Mouse (Mus musculus) myocyte (in vitro differentiated cells): Measurements from ENCODE around the gene Pid1. TPM values are rescaled to one million over a fixed set of nuclear protein-coding genes. Genes with fewer than 3 reads are reported as not detected.

ENCODE experiments used
- H3K27me3 ChIP-seq: one replicate; pipeline ENCODE4 v1.6.1; 2011; ENCODE audit not compliant: control insufficient read depth, insufficient read depth, insufficient read length
- H3K36me3 ChIP-seq: one replicate; pipeline ENCODE4 v1.6.1; 2011; ENCODE audit not compliant: control insufficient read depth, insufficient read depth
- H3K4me2 ChIP-seq: one replicate; pipeline ENCODE4 v1.6.1; 2011; ENCODE audit warnings: low read depth, control low read depth
- H3K4me3 ChIP-seq: one replicate; pipeline ENCODE4 v1.5.1; 2011; ENCODE audit warnings: mild to moderate bottlenecking, control low read depth, moderate library complexity
- H3K79me2 ChIP-seq: one replicate; pipeline ENCODE4 v1.6.1; 2011; ENCODE audit not compliant: control insufficient read depth, insufficient read depth
- H3ac ChIP-seq: one replicate; pipeline ENCODE4 v1.6.1; 2011; ENCODE audit not compliant: control insufficient read depth, insufficient read length
- CEBPB ChIP-seq: IDR thresholded peaks from 2 replicates; pipeline ENCODE4 v1.6.1; 2011; ENCODE audit warnings: mild to moderate bottlenecking, moderate library complexity; ENCODE audit not compliant: poor library complexity, insufficient read depth, severe bottlenecking
- E2F4 ChIP-seq: IDR thresholded peaks from one replicate; pipeline ENCODE4 v1.6.1; 2011; ENCODE audit warnings: mild to moderate bottlenecking, control low read depth, moderate library complexity; ENCODE audit not compliant: insufficient read depth
- MAX ChIP-seq: IDR thresholded peaks from one replicate; pipeline ENCODE4 v1.6.1; 2011; ENCODE audit warnings: low read depth, mild to moderate bottlenecking, control low read depth
- MYOD1 ChIP-seq, 3 experiments: IDR thresholded peaks; one replicate each; pipeline ENCODE4 v1.6.1; 2011; ENCODE audit warnings: control low read depth in 2 of 3, low read depth in 2 of 3, mild to moderate bottlenecking in 2 of 3, moderate library complexity in 1 of 3; ENCODE audit not compliant: insufficient read length in 2 of 3, control insufficient read depth in 1 of 3
- MYOG ChIP-seq, 3 experiments: IDR thresholded peaks; one replicate each; pipeline ENCODE4 v1.6.1; 2011; ENCODE audit warnings: control low read depth in 2 of 3, low read depth in 2 of 3, mild to moderate bottlenecking in 2 of 3; ENCODE audit not compliant: insufficient read length in 2 of 3, control insufficient read depth in 1 of 3, insufficient read depth in 1 of 3
- POLR2A ChIP-seq: IDR thresholded peaks from one replicate; pipeline ENCODE4 v1.6.1; 2011; ENCODE audit warnings: low read depth, mild to moderate bottlenecking, control low read depth, moderate library complexity; ENCODE audit not compliant: insufficient read length
- POLR2AphosphoS2 ChIP-seq: IDR thresholded peaks from one replicate; pipeline ENCODE4 v1.6.1; 2011; ENCODE audit warnings: low read depth, control low read depth; ENCODE audit not compliant: insufficient read length
- REST ChIP-seq: IDR thresholded peaks from one replicate; pipeline ENCODE4 v1.6.1; 2011; ENCODE audit warnings: mild to moderate bottlenecking, control low read depth, moderate library complexity; ENCODE audit not compliant: insufficient read depth, insufficient read length
- SRF ChIP-seq: IDR thresholded peaks from one replicate; pipeline ENCODE4 v1.6.1; 2011; ENCODE audit warnings: low read depth; ENCODE audit not compliant: control insufficient read depth, insufficient read length
- TCF12 ChIP-seq: IDR thresholded peaks from one replicate; pipeline ENCODE4 v1.6.1; 2011; ENCODE audit warnings: mild to moderate bottlenecking, control low read depth; ENCODE audit not compliant: poor library complexity, insufficient read depth, severe bottlenecking
- TCF3 ChIP-seq: IDR thresholded peaks from one replicate; pipeline ENCODE4 v1.6.1; 2011; ENCODE audit warnings: low read depth, control low read depth; ENCODE audit not compliant: insufficient read length
- USF1 ChIP-seq: IDR thresholded peaks from one replicate; pipeline ENCODE4 v1.6.1; 2011; ENCODE audit warnings: low read depth, mild to moderate bottlenecking, control low read depth, moderate library complexity
- polyA plus RNA-seq: library from polyadenylated mRNA; unstranded; fragments of >200 nt; fragmentation: generic; extraction: Trizol; gene quantifications from one replicate; pipeline ENCODE4 v1.2.1, GENCODE M21; 2012; ENCODE audit warnings: missing spikeins

Pid1 gene
- polyA plus RNA-seq, 1 experiment = 0.24 TPM

DNA sequence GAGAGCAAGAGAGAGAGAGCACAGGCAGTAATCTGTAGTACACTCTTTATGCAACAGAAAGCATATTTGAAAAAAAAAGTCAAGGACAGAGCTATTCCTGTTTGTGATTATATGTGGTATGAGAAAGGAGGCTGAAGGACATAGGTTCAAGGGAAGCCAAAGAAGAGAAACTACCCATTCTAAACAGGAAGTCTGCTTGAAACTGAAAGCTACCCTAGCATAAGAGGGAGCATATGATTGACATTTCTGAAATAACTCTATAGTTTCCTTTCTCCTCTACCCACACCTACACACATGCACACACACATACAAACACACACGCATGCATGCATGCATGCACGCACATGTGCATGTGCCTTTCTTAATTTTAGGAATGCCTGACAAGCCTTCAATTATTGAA lies 123.8 kb downstream of the Pid1 start:
- TF ChIP-seq TCF3 (no peak), POLR2A (no peak), E2F4 (no peak), MYOD1 (IDR thresholded peaks at IDR 0.05; ENCODE audit: control insufficient read depth in 1 of 3, insufficient read length in 2 of 3, low read depth in 2 of 3) (no peak), MAX (no peak), CEBPB (no peak), USF1 (no peak), MYOG (IDR thresholded peaks at IDR 0.05; ENCODE audit: control insufficient read depth in 1 of 3, insufficient read depth in 1 of 3, insufficient read length in 2 of 3, low read depth in 2 of 3) (no peak), REST (no peak), SRF (no peak), TCF12 (no peak), POLR2AphosphoS2 (no peak)
- H3K27me3 ChIP-seq = no peaks in the 10 kb centered on the region
- no peak overlapping the region for H3ac ChIP-seq
- H3K4me2 ChIP-seq = no peak overlapping the region
- H3K4me3 ChIP-seq = no peak overlapping the region
- no peaks in the 10 kb centered on the region for H3K79me2 ChIP-seq
- no peaks in the 10 kb centered on the region for H3K36me3 ChIP-seq

DNA sequence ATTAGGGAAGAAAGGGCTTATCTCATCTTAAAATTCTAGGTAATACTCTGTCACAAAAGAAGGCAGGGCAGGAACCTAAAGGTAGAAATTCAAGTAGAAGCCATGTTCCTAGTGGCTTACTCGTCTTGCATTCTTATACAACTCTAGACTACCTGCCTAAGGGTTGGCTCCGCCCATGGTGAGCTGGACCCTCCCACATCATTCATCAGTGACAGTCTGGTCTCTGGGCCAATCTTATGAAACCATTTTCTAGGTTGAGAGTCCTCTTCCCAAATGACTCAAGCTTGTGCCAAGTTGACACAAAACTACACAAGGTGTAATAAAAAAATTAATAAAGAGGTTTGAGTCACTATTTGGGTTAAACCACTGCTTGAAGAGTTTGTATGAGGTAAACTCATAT lies 133.5 kb downstream of the Pid1 start:
- TF ChIP-seq POLR2AphosphoS2 (no peak), MAX (no peak), REST (no peak), TCF12 (no peak), SRF (no peak), MYOD1 (IDR thresholded peaks at IDR 0.05; ENCODE audit: control insufficient read depth in 1 of 3, insufficient read length in 2 of 3, low read depth in 2 of 3) (no peak), CEBPB (no peak), USF1 (no peak), POLR2A (no peak), MYOG (IDR thresholded peaks at IDR 0.05; ENCODE audit: control insufficient read depth in 1 of 3, insufficient read depth in 1 of 3, insufficient read length in 2 of 3, low read depth in 2 of 3) (no peak), TCF3 (no peak)
- Histone ChIP-seq H3K79me2 (no peaks in the 10 kb centered on the region), H3ac (no peak overlapping the region), H3K27me3 (no peaks in the 10 kb centered on the region), H3K4me3 (no peak overlapping the region), H3K36me3 (no peaks in the 10 kb centered on the region), H3K4me2 (no peak overlapping the region)

- no peak overlapping the region for H3ac ChIP-seq
- no peaks in the 10 kb centered on the region for H3K79me2 ChIP-seq
- TF ChIP-seq MYOD1 (IDR thresholded peaks at IDR 0.05; ENCODE audit: control insufficient read depth in 1 of 3, insufficient read length in 2 of 3, low read depth in 2 of 3) (no peak), TCF3 (no peak), POLR2A (no peak), MYOG (IDR thresholded peaks at IDR 0.05; ENCODE audit: control insufficient read depth in 1 of 3, insufficient read depth in 1 of 3, insufficient read length in 2 of 3, low read depth in 2 of 3) (no peak), TCF12 (no peak), MAX (no peak), POLR2AphosphoS2 (no peak), SRF (no peak), USF1 (no peak), REST (no peak), E2F4 (no peak)
These were observed 138.4 kb downstream of the Pid1 start for GRCm38 (mm10) chr1:84225626-84226025.

GRCm38 (mm10) chr1:84222051-84222450 lies 141.9 kb downstream of the Pid1 start:
- no peak overlapping the region for H3K4me2 ChIP-seq
- H3K27me3 ChIP-seq = no peaks in the 10 kb centered on the region
- H3K79me2 ChIP-seq = no peaks in the 10 kb centered on the region
- TF ChIP-seq TCF12 (no peak), MYOG (IDR thresholded peaks at IDR 0.05; ENCODE audit: control insufficient read depth in 1 of 3, insufficient read depth in 1 of 3, insufficient read length in 2 of 3, low read depth in 2 of 3) (no peak), MYOD1 (IDR thresholded peaks at IDR 0.05; ENCODE audit: control insufficient read depth in 1 of 3, insufficient read length in 2 of 3, low read depth in 2 of 3) (no peak), TCF3 (no peak), SRF (no peak), USF1 (no peak), REST (no peak), MAX (no peak), POLR2A (no peak), E2F4 (no peak), CEBPB (no peak), POLR2AphosphoS2 (no peak)
- no peak overlapping the region for H3K4me3 ChIP-seq
- H3K36me3 ChIP-seq = no peaks in the 10 kb centered on the region
- no peak overlapping the region for H3ac ChIP-seq

More at GRCm38 (mm10) chr1:84225626-84226025, 138.4 kb downstream of the Pid1 start:
- Histone ChIP-seq H3K36me3 (no peaks in the 10 kb centered on the region), H3K4me3 (no peak overlapping the region), H3K4me2 (no peak overlapping the region), H3K27me3 (no peaks in the 10 kb centered on the region)

GRCm38 (mm10) chr1:84218605-84219004 lies 145.4 kb downstream of the Pid1 start:
- no peaks in the 10 kb centered on the region for H3K27me3 ChIP-seq
- H3K36me3 ChIP-seq = no peaks in the 10 kb centered on the region
- no peak overlapping the region for H3ac ChIP-seq
- TF ChIP-seq REST (no peak), POLR2AphosphoS2 (no peak), POLR2A (no peak), USF1 (no peak), TCF3 (no peak), E2F4 (no peak), MAX (no peak), MYOG (IDR thresholded peaks at IDR 0.05; ENCODE audit: control insufficient read depth in 1 of 3, insufficient read depth in 1 of 3, insufficient read length in 2 of 3, low read depth in 2 of 3) (no peak), SRF (no peak), TCF12 (no peak), CEBPB (no peak), MYOD1 (IDR thresholded peaks at IDR 0.05; ENCODE audit: control insufficient read depth in 1 of 3, insufficient read length in 2 of 3, low read depth in 2 of 3) (no peak)
- H3K4me3 ChIP-seq = no peak overlapping the region
- H3K4me2 ChIP-seq = no peak overlapping the region
- H3K79me2 ChIP-seq = no peaks in the 10 kb centered on the region
